Mouse (Mus musculus) cerebellum, postnatal 14 days (tissue): ENCODE measurements at regions not wholly inside any gene's neighbourhood (a gene's known extent, or its start where the extent isn't known, plus 50 kb on each side); places are given as distances from the start of the nearest gene placed in this dataset.

ENCODE experiments used
- DNase-seq, 2 experiments: peaks; one replicate each; pipeline ENCODE4 v3.0.0; 2021; ENCODE audit warnings: mixed read lengths in 2 of 2

- no peak for DNase-seq
Observed at GRCm38 (mm10) chr1:9434952-9435664, 1978.8 kb upstream of the A830018L16Rik start.

DNA sequence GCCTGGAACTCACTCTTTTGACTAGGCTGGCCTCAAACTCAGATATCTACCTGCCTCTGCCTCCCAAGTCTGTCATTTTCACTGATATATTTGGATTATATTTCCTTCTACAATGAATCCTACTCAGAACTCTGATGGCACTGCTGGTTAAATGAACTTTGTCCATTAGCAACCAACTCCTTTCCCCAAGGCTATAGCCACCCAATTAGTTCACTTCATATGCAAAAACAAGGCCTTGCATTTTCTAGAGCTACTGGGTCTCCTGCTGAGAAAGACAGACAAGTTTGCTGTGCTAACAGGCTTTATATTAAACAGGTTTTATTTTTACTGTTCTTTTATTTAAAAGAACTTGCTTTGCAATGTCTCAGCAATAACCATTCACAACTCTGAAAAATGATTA, 1971.0 kb upstream of the A830018L16Rik start:
- no peak for DNase-seq

- peak in 1 of 2 experiments; percentile 2 for DNase-seq
Observed at GRCm38 (mm10) chr1:9469512-9469911, 1944.4 kb upstream of the A830018L16Rik start.

DNA sequence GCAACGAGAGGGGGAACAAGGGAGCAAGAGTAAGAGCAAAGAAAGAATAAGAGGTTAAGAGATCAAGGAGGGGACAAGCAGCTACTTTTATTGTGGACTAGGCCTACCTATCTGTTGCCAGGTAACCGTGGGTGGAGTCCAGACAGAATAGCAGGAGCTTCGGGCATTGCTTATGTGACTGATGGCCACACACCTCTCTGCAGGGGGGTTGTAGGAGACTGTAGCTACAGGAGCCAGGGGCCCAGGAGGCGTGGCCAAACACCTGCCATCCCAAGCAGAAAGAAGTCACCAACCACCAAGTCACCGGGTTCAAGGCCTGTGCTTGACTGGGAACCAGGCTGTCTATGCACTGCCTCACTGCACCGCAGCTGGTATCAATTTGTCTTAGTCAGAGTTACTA, 1943.9 kb upstream of the A830018L16Rik start:
- DNase-seq = no peak
